Mouse (Mus musculus) MEL (cell line): ENCODE measurements around the gene Col4a4. TPM values are rescaled to one million over a fixed set of nuclear protein-coding genes. Genes with fewer than 3 reads are reported as not detected.
A peak's percentile ranks its signal among the peaks of the same experiment; 100 is the strongest.

Source experiments
- DNase-seq: peaks from one replicate; pipeline ENCODE4 v3.0.0; 2011; ENCODE audit warnings: low read depth, low spot score
- H3K27ac ChIP-seq: 2 replicates; pipeline ENCODE4 v1.5.1; 2012; ENCODE audit warnings: low read depth, mild to moderate bottlenecking, control low read depth, low read length, moderate library complexity; ENCODE audit not compliant: control insufficient read depth
- H3K27me3 ChIP-seq, 2 experiments: fragments of 150-350 bp in 1 of 2; sonication (generic) in 1 of 2; 2 replicates each; pipeline ENCODE4 v1.6.1; 2012; ENCODE audit warnings: low read length in 2 of 2, mild to moderate bottlenecking in 2 of 2, improper control_type of control experiment in 1 of 2, moderate library complexity in 1 of 2; ENCODE audit not compliant: insufficient read depth in 2 of 2, control insufficient read depth in 1 of 2
- H3K36me3 ChIP-seq, 2 experiments: 2 replicates each; pipeline ENCODE4 v1.6.1; 2012 to 2014; ENCODE audit warnings: low read length in 2 of 2, improper control_type of control experiment in 1 of 2, inconsistent platforms in 1 of 2, mild to moderate bottlenecking in 1 of 2; ENCODE audit not compliant: insufficient read depth in 2 of 2, control insufficient read depth in 1 of 2
- H3K4me1 ChIP-seq, 2 experiments: fragments of 150-350 bp in 1 of 2; sonication (generic) in 1 of 2; 2 replicates each; pipeline ENCODE4 v1.6.1; 2012; ENCODE audit warnings: low read length in 2 of 2, improper control_type of control experiment in 1 of 2, mild to moderate bottlenecking in 1 of 2; ENCODE audit not compliant: insufficient read depth in 2 of 2, control insufficient read depth in 1 of 2
- H3K4me3 ChIP-seq, 2 experiments: fragments of 150-350 bp in 1 of 2; sonication (generic) in 1 of 2; 2 replicates each; pipeline ENCODE4 v1.5.1; 2012; ENCODE audit warnings: low read depth in 2 of 2, low read length in 2 of 2, mild to moderate bottlenecking in 2 of 2, moderate library complexity in 2 of 2, control low read depth in 1 of 2, improper control_type of control experiment in 1 of 2; ENCODE audit not compliant: control insufficient read depth in 1 of 2, insufficient read depth in 1 of 2
- H3K79me2 ChIP-seq: 2 replicates; pipeline ENCODE4 v1.6.1; 2012; ENCODE audit warnings: mild to moderate bottlenecking, low read length, moderate library complexity; ENCODE audit not compliant: control insufficient read depth, poor library complexity, insufficient read depth
- H3K9ac ChIP-seq: 2 replicates; pipeline ENCODE4 v1.6.1; 2012; ENCODE audit warnings: low read depth, mild to moderate bottlenecking, control low read depth, low read length, moderate library complexity; ENCODE audit not compliant: control insufficient read depth, poor library complexity, severe bottlenecking
- H3K9me3 ChIP-seq: fragments of 150-350 bp; sonication (generic); replicated peaks from 2 replicates; pipeline ENCODE4 v1.6.1; 2012; ENCODE audit warnings: mild to moderate bottlenecking, low read length, improper control_type of control experiment, moderate library complexity; ENCODE audit not compliant: insufficient read depth
- BHLHE40 ChIP-seq: IDR thresholded peaks from 2 replicates; pipeline ENCODE4 v1.6.1; 2012; ENCODE audit warnings: low read depth, mild to moderate bottlenecking, inconsistent platforms, low read length, improper control_type of control experiment, borderline replicate concordance
- CHD1 ChIP-seq: IDR thresholded peaks from 2 replicates; pipeline ENCODE4 v1.6.1; 2012; ENCODE audit warnings: low read depth, mild to moderate bottlenecking, inconsistent platforms, low read length, improper control_type of control experiment
- CTCF ChIP-seq, 3 experiments: IDR thresholded peaks in 2 of 3; conservative IDR thresholded peaks in 1 of 3; 2 replicates each; pipeline ENCODE4 v1.5.1; 2011 to 2012; ENCODE audit warnings: low read length in 3 of 3, low read depth in 2 of 3, mild to moderate bottlenecking in 2 of 3, improper control_type of control experiment in 1 of 3, inconsistent platforms in 1 of 3, mixed read lengths in 1 of 3, moderate library complexity in 1 of 3; ENCODE audit not compliant: control insufficient read depth in 1 of 3, insufficient read depth in 1 of 3, poor library complexity in 1 of 3, severe bottlenecking in 1 of 3
- ELF1 ChIP-seq: IDR thresholded peaks from 2 replicates; pipeline ENCODE4 v1.6.1; 2014; ENCODE audit warnings: low read depth, mild to moderate bottlenecking, inconsistent platforms, low read length, improper control_type of control experiment, moderate library complexity
- JUND ChIP-seq: IDR thresholded peaks from 2 replicates; pipeline ENCODE4 v1.6.1; 2011; ENCODE audit warnings: low read depth, mild to moderate bottlenecking, improper control_type of control experiment, low read length
- MAX ChIP-seq: IDR thresholded peaks from 2 replicates; pipeline ENCODE4 v1.6.1; 2011; ENCODE audit warnings: low read length, improper control_type of control experiment
- MAZ ChIP-seq: IDR thresholded peaks from 2 replicates; pipeline ENCODE4 v1.6.1; 2012; ENCODE audit warnings: low read depth, mild to moderate bottlenecking, inconsistent platforms, low read length, improper control_type of control experiment
- MEF2A ChIP-seq: IDR thresholded peaks from 2 replicates; pipeline ENCODE4 v1.6.1; 2014; ENCODE audit warnings: low read depth, mild to moderate bottlenecking, inconsistent platforms, low read length, improper control_type of control experiment; ENCODE audit not compliant: poor library complexity, insufficient replicate concordance, severe bottlenecking; ENCODE audit errors: extremely low read depth
- MYB ChIP-seq: IDR thresholded peaks from 2 replicates; pipeline ENCODE4 v1.6.1; 2011; ENCODE audit warnings: mild to moderate bottlenecking, low read depth, low read length, improper control_type of control experiment
- POLR2A ChIP-seq, 2 experiments: IDR thresholded peaks; 2 replicates each; pipeline ENCODE4 v1.6.1; 2011 to 2012; ENCODE audit warnings: low read length in 2 of 2, mild to moderate bottlenecking in 2 of 2, control low read depth in 1 of 2, improper control_type of control experiment in 1 of 2, low read depth in 1 of 2, moderate library complexity in 1 of 2; ENCODE audit not compliant: control insufficient read depth in 1 of 2, insufficient read depth in 1 of 2, poor library complexity in 1 of 2
- POLR2AphosphoS2 ChIP-seq: IDR thresholded peaks from 2 replicates; pipeline ENCODE4 v1.6.1; 2011; ENCODE audit warnings: low read length, improper control_type of control experiment
- RAD21 ChIP-seq: IDR thresholded peaks from 2 replicates; pipeline ENCODE4 v1.6.1; 2011; ENCODE audit warnings: mild to moderate bottlenecking, low read depth, low read length, improper control_type of control experiment
- SIN3A ChIP-seq: IDR thresholded peaks from 2 replicates; pipeline ENCODE4 v1.6.1; 2012; ENCODE audit warnings: low read length, improper control_type of control experiment, inconsistent platforms
- SMC3 ChIP-seq: IDR thresholded peaks from 2 replicates; pipeline ENCODE4 v1.6.1; 2011; ENCODE audit warnings: low read depth, low read length, improper control_type of control experiment
- UBTF ChIP-seq: IDR thresholded peaks from 2 replicates; pipeline ENCODE4 v1.6.1; 2012; ENCODE audit warnings: low read depth, mild to moderate bottlenecking, inconsistent platforms, low read length, improper control_type of control experiment, moderate library complexity, borderline replicate concordance; ENCODE audit not compliant: insufficient read depth
- USF1 ChIP-seq: IDR thresholded peaks from 2 replicates; pipeline ENCODE4 v1.6.1; 2014; ENCODE audit warnings: low read depth, mild to moderate bottlenecking, inconsistent platforms, low read length, improper control_type of control experiment, moderate library complexity
- ZC3H11A ChIP-seq: IDR thresholded peaks from 2 replicates; pipeline ENCODE4 v1.6.1; 2012; ENCODE audit warnings: low read depth, mild to moderate bottlenecking, inconsistent platforms, low read length, improper control_type of control experiment
- polyA plus RNA-seq, 2 experiments: library from polyadenylated mRNA; stranded (reverse) in 1 of 2; unstranded in 1 of 2; fragments of >175 nt in 1 of 2; fragments of >200 nt in 1 of 2; gene quantifications; 2 replicates each; pipeline versions ENCODE4 v1.2.1 to v1.2.4; 2012; ENCODE audit warnings: low replicate concordance in 2 of 2, low read depth in 1 of 2; ENCODE audit not compliant: insufficient read length in 2 of 2, insufficient read depth in 1 of 2, missing spikeins in 1 of 2
- total RNA-seq: library from RNA; depleted of rRNA; stranded (reverse); fragments of 300-350 nt; gene quantifications from 2 replicates; pipeline ENCODE4 v1.2.3, GENCODE M21; 2012

The Col4a4 gene
- total and polyA plus RNA-seq, 3 experiments: 0.03 TPM; not detected in 2

- H3K27me3 ChIP-seq: no peaks in the 10 kb centered on the region
- no peaks in the 10 kb centered on the region for H3K36me3 ChIP-seq
- TF ChIP-seq UBTF: no peak
- TF ChIP-seq MAZ: no peak
- H3K79me2 ChIP-seq: no peaks in the 10 kb centered on the region
- H3K4me1 ChIP-seq: no peaks in the 10 kb centered on the region
- H3K9me3 ChIP-seq: no peaks in the 10 kb centered on the region
- H3K27ac ChIP-seq: no peak overlapping the region
- no peak overlapping the region for H3K4me3 ChIP-seq
- no peak for DNase-seq
- H3K9ac ChIP-seq: no peak overlapping the region
Observed at GRCm38 (mm10) chr1:82479696-82480487, 106.8 kb downstream of the Col4a4 start.

DNA sequence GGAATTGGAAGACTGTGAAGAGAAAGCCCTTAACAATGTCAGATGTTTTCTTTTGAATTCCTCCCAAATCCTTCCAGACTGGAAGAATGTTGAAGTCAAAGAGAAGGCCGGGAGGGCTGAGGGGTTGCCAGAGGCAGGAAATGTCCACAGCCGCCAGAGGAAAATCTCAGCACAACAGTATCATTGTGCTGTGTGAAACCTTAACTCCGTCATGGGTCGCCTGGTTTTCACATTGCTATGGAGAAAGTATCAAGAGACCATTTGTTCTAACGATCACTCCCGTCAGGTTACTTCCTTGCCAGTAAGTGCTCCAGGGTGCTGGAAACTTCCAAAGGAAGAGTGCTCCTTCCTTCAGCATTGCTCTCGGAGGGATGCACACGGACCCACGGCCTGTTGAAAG is 109.9 kb downstream of the Col4a4 start:
- TF ChIP-seq MAX: no peak
- no peak for TF ChIP-seq JUND
- TF ChIP-seq MEF2A: no peak
- TF ChIP-seq POLR2AphosphoS2: no peak
- no peak for TF ChIP-seq MYB
- TF ChIP-seq SIN3A: no peak
- TF ChIP-seq CHD1: no peak
- TF ChIP-seq POLR2A (IDR thresholded peaks at IDR 0.05; ENCODE audit: control insufficient read depth in 1 of 2, insufficient read depth in 1 of 2, low read depth in 1 of 2, low read length in 2 of 2, poor library complexity in 1 of 2): no peak
- no peak for TF ChIP-seq BHLHE40
- no peak for TF ChIP-seq MAZ
- no peak for TF ChIP-seq USF1
- TF ChIP-seq ELF1: no peak
- Histone ChIP-seq H3K4me3 (no peak overlapping the region), H3K4me1 (no peaks in the 10 kb centered on the region), H3K79me2 (no peaks in the 10 kb centered on the region), H3K9me3 (no peaks in the 10 kb centered on the region), H3K27ac (no peak overlapping the region), H3K27me3 (no peaks in the 10 kb centered on the region), H3K9ac (no peak overlapping the region), H3K36me3 (no peaks in the 10 kb centered on the region)
- DNase-seq: no peak

DNA sequence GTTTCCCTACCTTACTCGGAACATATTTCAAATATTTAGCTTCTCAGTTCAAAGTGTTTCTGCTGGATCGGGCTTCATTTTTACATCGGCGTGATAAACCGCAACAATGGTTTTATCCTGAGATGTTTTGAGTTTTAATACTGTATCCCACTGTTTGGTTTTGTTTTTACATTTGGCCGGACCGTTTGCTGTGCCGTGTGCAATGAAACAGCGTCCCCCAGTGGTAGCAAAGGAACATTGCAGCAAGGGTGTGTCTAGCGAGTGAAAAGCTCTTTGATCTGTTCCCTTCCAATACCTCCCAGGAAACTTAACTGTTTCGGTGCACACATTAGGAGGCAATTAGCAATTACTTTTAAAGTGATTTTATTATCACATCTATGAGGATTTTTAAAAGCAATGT is 110.4 kb downstream of the Col4a4 start:
- Histone ChIP-seq H3K9ac (no peak overlapping the region), H3K27ac (no peak overlapping the region), H3K4me1 (no peaks in the 10 kb centered on the region), H3K79me2 (no peaks in the 10 kb centered on the region), H3K36me3 (no peaks in the 10 kb centered on the region), H3K27me3 (no peaks in the 10 kb centered on the region), H3K4me3 (no peak overlapping the region), H3K9me3 (no peaks in the 10 kb centered on the region)
- peak; percentile 5 for DNase-seq
- peak; percentile 43; the same call in 1 of the 2 replicates for TF ChIP-seq ZC3H11A
- TF ChIP-seq CTCF (IDR thresholded peaks at IDR 0.05 in 2 of 3, conservative IDR thresholded peaks at IDR 0.05 in 1 of 3; ENCODE audit: control insufficient read depth in 1 of 3, insufficient read depth in 1 of 3, low read depth in 2 of 3, low read length in 3 of 3, poor library complexity in 1 of 3, severe bottlenecking in 1 of 3): peak; percentile 53 to 77 (median 72)
- peak; percentile 69 for TF ChIP-seq RAD21
- TF ChIP-seq UBTF: no peak
- peak; percentile 51 for TF ChIP-seq SMC3
- no peak for TF ChIP-seq MAX
- TF ChIP-seq BHLHE40: no peak
